Mouse (Mus musculus) right cerebral cortex, adult 18-20 months (tissue): Measurements from ENCODE around the gene 1700018B08Rik.
A peak's percentile ranks its signal among the peaks of the same experiment; 100 is the strongest.

Source experiments
- DNase-seq: peaks from one replicate; pipeline ENCODE4 v3.0.0; 2022; ENCODE audit warnings: mixed read lengths

Gene 1700018B08Rik

DNA sequence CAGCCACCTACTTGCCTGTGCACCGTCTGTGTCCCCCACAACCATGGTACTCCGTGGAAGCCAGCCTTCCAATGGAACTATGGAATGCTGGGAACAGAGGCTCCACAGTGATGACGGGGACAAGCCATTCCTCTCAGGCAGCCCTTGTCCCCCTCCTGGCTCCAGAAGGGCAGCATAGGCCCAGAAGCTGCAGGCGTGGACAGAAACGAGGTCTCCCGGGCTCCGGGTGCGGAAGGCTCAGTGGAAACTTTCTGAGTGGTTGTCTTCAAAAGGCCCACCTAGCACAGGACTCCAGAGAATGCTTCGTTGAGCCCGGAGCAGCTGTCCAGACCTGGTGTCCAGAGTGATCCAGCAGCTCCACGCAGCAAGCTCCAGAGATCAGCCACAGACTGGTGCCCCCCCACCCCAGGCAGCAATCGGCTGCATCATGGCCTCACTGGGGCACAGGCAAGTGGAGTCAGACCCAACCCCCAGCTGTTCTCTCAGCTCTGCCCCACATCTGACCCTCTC is at the start of gene 1700018B08Rik:
TSS of gene 1700018B08Rik (minus strand) at position 45 of the 510 bp plus-strand sequence.
- DNase-seq: no peak

- DNase-seq: no peak
Measured at GRCm38 (mm10) chr8:121593293-121593692, 49.2 kb upstream of the 1700018B08Rik start.

- no peak for DNase-seq
Measured at GRCm38 (mm10) chr8:121591178-121592066, 47.3 kb upstream of the 1700018B08Rik start.

- DNase-seq: peak; percentile 97
Measured at GRCm38 (mm10) chr8:121590203-121591177, 46.4 kb upstream of the 1700018B08Rik start, which contains the start of gene Map1lc3b. TSS of gene Map1lc3b (plus strand) at chr8:121590361.

DNA sequence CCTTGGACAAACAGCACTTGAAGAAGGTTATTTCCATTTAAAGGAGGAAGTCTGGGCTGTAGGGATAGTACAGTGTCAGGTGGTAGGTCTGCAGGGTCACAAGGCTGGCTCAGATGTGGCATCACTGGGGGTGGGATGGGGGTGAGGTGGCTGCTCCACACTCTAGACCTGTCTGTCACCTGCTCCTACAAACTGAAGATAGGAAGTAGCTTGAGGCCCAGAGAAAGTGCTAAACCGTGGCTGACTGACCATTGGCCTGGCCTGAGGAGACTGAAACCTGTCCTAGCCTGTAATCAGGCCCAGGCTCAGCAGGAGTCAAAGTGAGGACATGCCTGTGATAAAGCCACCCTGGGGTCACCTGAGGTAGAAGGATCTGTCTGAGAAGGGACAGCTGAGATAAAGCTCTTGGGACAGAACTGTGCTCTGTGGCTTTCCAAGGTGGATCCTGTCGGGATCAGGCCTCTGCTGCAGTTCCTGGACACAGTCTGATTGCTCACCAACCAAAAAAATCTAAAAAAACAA is 45.1 kb upstream of the 1700018B08Rik start:
- DNase-seq: no peak

DNA sequence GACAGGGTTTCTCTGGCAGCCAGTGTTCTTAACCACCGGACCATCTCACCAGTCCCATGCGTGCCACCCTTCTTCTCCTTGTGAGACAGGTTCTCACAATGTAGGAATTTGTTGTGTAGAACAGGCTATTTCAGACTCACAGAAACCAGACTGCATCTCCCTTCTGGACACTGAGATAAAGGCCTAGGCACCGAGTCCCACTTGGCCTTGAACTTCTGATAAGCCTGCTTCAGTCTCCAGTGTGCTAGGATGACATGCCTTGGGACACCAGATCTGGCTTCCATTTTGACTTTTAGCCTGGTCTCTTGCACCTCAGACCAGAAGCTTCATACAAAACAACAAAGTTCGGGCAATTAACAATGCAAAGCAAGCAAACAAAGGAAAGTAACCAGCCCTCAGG is 44.6 kb upstream of the 1700018B08Rik start:
- no peak for DNase-seq

DNA sequence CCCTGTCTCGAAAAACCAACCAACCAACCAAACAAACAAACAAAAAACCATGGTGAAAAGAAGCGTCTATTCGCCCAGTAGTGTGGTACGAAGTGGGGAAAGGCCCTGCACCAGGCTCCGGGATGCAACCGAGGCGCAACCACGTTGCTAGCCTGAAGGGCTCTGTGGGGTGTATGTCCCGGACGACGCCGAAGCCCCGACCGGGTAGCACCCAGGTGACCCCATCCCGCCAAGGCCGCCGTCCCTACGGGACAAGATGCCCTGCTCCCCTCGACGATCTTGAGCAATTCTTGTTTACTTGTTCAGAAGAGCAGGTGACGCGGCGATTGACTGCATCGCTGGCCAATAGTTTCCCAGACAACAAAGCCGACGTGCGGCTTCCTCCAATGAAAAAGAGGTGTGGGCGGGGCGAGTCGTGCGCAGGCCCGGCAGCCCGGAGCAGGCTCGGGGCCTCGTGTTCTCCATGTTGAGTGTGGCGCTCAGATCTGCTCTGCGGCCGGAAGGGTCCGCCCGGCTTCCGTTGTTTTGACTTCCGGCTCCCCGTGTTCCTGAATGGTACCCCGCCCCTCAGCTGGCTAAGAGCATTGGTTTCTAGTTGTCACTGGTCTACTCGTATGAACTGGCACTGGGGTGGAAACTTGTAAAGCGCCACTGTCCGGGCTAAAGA is 41.2 kb upstream of the 1700018B08Rik start:
- peak; percentile 100 for DNase-seq

DNA sequence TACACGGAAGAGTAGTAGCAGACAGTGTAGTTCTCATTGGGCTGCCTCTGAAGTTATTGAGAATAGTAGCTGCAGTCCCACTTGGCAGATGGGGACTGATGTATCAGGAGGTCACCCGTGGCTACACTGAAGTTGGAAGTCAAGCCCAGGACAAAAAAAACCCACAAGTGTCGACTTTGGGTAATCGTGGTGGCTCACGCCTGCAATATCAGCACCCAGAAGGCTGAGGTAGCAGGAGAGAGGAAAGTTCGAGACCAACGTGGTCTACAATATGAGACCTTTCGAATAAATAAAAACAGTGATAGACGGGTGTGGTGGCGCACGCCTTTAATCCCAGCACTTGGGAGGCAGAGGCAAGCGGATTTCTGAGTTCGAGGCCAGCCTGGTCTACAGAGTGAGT is 40.6 kb upstream of the 1700018B08Rik start:
- DNase-seq: no peak

GRCm38 (mm10) chr8:121583653-121584052 is 39.5 kb upstream of the 1700018B08Rik start:
- peak; percentile 56 for DNase-seq

DNA sequence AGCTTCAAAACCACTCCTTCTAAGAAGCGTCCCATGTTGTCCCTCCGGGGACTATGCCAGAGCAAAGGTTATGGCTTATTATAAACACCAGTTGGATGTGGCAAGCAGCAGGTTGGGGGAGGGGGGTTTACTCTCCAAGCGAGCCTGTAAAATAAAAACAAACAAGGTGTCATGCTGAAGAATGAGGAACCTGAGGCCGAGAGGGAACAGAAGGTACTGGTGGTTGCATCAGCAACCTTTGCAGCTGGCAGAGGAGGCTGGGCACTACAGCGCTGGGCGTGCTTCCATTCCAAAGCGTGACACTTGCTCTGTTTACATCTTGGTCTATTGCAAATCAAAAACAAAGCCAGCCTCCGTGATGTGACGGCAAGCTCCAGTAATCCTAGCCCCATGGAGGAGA is 36.3 kb upstream of the 1700018B08Rik start:
- no peak for DNase-seq

DNA sequence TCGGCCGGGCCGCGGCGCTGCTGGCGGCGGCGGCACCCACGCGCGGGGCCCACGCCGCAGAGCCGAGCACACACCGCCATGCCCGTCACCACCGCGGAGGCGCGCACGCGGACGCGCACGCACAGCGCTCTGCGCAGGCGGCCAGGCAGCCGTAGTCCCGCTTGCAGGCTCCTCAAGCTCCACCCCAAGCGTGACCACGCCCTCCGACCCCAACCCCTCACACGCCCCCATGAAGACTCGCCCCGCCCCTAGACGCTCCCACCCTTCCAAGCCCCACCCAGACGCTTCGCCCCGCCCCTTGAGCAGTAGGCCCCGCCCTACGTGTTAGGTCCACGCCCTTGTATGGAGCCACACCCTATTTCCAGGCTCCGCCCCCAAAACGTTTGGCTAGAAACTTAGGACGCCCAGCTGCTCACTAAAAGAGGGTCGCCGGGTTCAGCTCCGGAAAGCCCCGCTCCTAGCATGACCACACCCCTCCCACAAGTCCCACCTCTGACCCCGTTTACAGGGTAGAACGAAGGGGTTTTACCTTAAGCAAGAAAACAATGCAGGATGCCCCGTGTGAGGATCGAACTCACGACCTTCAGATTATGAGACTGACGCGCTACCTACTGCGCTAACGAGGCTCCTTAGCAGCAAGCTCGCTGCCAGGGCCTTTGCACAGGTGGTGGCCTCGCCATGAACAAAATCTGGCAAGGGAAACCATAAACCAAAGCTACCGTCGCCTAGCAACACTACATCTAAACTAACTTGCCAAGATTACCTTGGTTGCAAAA is 34.7 kb upstream of the 1700018B08Rik start, which contains the start of gene Fbxo31:
TSS of gene Fbxo31 (minus strand) at position 131 of the 776 bp plus-strand sequence.
- DNase-seq: peak; percentile 95

- no peak for DNase-seq
Measured at GRCm38 (mm10) chr8:121577751-121578675, 33.9 kb upstream of the 1700018B08Rik start.

DNA sequence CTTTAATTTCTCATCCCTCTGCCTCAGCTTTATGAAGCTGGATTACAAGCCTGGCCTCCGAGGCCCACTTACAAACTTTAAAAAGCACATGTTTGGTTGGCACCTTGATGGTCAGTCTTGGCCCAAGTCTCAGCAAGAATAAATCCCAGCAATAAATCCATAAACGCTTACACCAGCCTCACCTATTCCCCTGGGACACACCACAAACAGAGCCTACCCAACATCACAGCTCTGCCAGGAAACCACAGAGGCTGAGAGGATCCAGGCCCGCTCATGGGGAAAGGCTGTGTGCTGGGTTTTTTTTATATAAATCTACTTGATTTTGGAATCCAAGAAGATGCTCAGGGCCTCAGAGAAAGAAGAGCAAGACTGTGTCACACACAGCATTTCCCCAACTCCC is 31.5 kb upstream of the 1700018B08Rik start:
- DNase-seq: no peak

- DNase-seq: no peak
Measured at GRCm38 (mm10) chr8:121573275-121573674, 29.2 kb upstream of the 1700018B08Rik start.

DNA sequence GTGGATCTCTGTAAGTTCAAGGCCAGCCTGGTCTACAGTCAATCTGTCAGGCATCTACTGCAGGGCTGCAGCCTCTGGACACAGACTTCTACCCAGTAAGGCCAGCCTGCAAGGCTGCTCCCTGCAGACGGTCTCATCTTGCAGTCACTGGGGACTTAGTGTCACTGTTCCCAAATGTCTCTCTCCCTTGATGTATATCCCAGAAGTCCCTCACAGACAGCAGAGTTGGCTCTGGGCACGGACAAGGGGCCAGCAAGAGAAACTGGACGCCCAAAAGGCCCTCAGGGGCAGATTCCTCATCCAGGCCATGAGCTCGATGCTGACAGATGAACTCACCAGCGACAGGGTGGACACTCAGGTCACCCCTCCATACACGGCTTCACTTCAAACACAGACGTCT is 28.0 kb upstream of the 1700018B08Rik start:
- no peak for DNase-seq

DNA sequence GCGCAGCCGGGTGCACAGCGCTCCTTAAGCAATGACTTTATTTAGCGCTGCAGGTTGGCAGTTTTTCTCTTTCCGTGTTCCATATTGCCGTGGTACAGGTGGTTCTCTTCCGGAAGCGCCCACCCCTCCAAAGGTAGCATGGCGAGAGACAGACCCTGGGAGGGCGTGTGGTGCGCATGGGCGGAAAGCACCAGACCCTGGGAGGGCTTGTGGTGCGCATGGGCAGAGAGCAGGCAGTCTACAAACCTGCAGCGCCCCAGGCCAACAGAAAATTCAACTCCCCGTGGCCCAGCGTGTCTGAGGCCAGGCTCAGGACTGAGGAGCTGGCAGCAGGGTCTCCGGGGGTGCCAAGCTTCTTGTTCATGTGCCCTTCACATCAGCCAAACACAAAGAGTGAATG is 26.7 kb upstream of the 1700018B08Rik start:
- no peak for DNase-seq

DNA sequence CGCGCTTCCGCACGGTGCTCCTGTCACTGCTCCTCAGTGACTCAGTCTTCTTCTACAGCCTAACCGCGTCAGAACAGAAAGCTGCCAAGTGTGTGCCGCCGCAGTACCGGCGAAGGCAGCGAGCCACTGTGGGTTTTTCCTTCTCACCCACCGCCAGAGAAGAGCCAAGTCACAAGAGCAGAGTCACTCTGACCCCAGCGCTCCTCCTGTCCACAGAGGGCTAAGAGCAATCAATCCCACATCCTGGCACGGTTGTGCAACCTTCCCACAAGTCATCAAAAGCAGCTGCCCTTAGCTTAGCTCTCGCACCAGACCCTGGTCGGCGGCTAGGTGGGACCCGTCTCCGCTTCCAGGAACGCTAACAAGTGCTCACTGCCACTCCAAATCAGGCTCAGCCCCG is 26.2 kb upstream of the 1700018B08Rik start:
- peak; percentile 55 for DNase-seq

GRCm38 (mm10) chr8:121568321-121568720 is 24.2 kb upstream of the 1700018B08Rik start:
- no peak for DNase-seq

GRCm38 (mm10) chr8:121563701-121564100 is 19.6 kb upstream of the 1700018B08Rik start:
- DNase-seq: no peak

DNA sequence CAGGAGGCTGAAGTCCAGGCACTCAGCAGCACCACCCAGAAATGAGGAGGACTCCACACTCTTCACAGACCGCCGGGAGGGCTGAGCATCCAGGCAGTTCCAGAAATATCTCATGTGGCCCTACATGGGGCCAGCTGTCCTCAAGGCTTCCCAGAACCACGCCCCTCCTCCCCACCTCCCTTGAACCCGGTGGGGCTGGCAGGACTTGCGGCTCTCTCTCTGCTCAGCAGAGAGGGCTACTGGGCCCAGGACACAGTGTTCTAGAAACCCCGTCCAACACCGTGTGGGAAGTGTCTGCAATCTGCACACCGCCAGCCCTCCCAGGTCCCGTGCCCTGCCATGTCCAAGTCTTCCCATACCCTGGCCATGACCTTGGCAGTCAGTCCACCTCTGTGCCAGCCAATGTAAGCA is 18.8 kb upstream of the 1700018B08Rik start:
- DNase-seq: peak; percentile 30
